Mouse (Mus musculus) CH12.LX (cell line): Measurements from ENCODE around the gene Agxt. TPM values are rescaled to one million over a fixed set of nuclear protein-coding genes. Genes with fewer than 3 reads are reported as not detected.

ENCODE experiments used
- DNase-seq: peaks from one replicate; pipeline ENCODE4 v3.0.0-alpha.2; 2013; ENCODE audit errors: extremely low read depth
- H3K27ac ChIP-seq: 2 replicates; pipeline ENCODE4 v1.5.1; 2012; ENCODE audit warnings: low read depth, mild to moderate bottlenecking, control low read depth, moderate library complexity; ENCODE audit not compliant: insufficient read depth
- H3K27me3 ChIP-seq: replicated peaks from 2 replicates; pipeline ENCODE3; 2012; ENCODE audit warnings: inconsistent platforms
- H3K36me3 ChIP-seq, 2 experiments: replicated peaks in 1 of 2; 2 replicates each; pipeline versions ENCODE3 to v1.6.1; 2012; ENCODE audit warnings: inconsistent platforms in 1 of 2, low read length in 1 of 2, mild to moderate bottlenecking in 1 of 2, mixed read lengths in 1 of 2, moderate library complexity in 1 of 2; ENCODE audit not compliant: control insufficient read depth in 1 of 2, insufficient read depth in 1 of 2
- H3K4me1 ChIP-seq, 2 experiments: 2 replicates each; pipeline ENCODE4 v1.6.1; 2012; ENCODE audit warnings: inconsistent platforms in 1 of 2, moderate library complexity in 1 of 2; ENCODE audit not compliant: insufficient read depth in 2 of 2, control insufficient read depth in 1 of 2
- H3K4me2 ChIP-seq: 2 replicates; pipeline ENCODE4 v1.6.1; 2012; ENCODE audit warnings: low read depth, mild to moderate bottlenecking, control low read depth; ENCODE audit not compliant: poor library complexity, insufficient read depth, severe bottlenecking
- H3K4me3 ChIP-seq, 3 experiments: fragments of 150-350 bp in 1 of 3; sonication (generic) in 1 of 3; replicated peaks in 1 of 3; 2 replicates each; pipeline versions ENCODE3 to v1.5.1; 2011 to 2012; ENCODE audit warnings: low read depth in 2 of 3, low read length in 2 of 3, mild to moderate bottlenecking in 2 of 3, moderate library complexity in 2 of 3, control low read depth in 1 of 3, improper control_type of control experiment in 1 of 3, inconsistent platforms in 1 of 3, mixed read lengths in 1 of 3; ENCODE audit not compliant: poor library complexity in 1 of 3
- H3K79me2 ChIP-seq: replicated peaks from 2 replicates; pipeline ENCODE4 v1.6.1; 2012; ENCODE audit warnings: mild to moderate bottlenecking, moderate library complexity; ENCODE audit not compliant: control insufficient read depth, poor library complexity, insufficient read depth, severe bottlenecking; ENCODE audit errors: extremely low read depth
- H3K9ac ChIP-seq: 2 replicates; pipeline ENCODE4 v1.6.1; 2012; ENCODE audit warnings: low read depth, mild to moderate bottlenecking, control low read depth, moderate library complexity; ENCODE audit not compliant: insufficient read depth
- H3K9me3 ChIP-seq: replicated peaks from 2 replicates; pipeline ENCODE3; 2012; ENCODE audit warnings: low read length, inconsistent platforms, mixed read lengths
- E2F4 ChIP-seq: IDR thresholded peaks from 2 replicates; pipeline ENCODE4 v1.6.1; 2011; ENCODE audit warnings: low read depth, low read length, improper control_type of control experiment; ENCODE audit not compliant: insufficient replicate concordance
- EP300 ChIP-seq: IDR thresholded peaks from 2 replicates; pipeline ENCODE4 v1.6.1; 2011; ENCODE audit warnings: low read length, improper control_type of control experiment
- ETS1 ChIP-seq: conservative IDR thresholded peaks from 2 replicates; pipeline ENCODE4 v1.6.1; 2012; ENCODE audit warnings: low read depth, mild to moderate bottlenecking, inconsistent platforms, low read length, improper control_type of control experiment, moderate library complexity
- GABPA ChIP-seq: IDR thresholded peaks from 2 replicates; pipeline ENCODE4 v1.6.1; 2012; ENCODE audit warnings: low read depth, low read length, improper control_type of control experiment, inconsistent platforms; ENCODE audit not compliant: insufficient replicate concordance
- JUN ChIP-seq: IDR thresholded peaks from 2 replicates; pipeline ENCODE4 v1.6.1; 2011; ENCODE audit warnings: low read depth, mild to moderate bottlenecking, low read length, improper control_type of control experiment, moderate library complexity; ENCODE audit not compliant: insufficient read depth
- MAFK ChIP-seq: IDR thresholded peaks from 2 replicates; pipeline ENCODE4 v1.6.1; 2011; ENCODE audit warnings: low read length, improper control_type of control experiment; ENCODE audit not compliant: insufficient replicate concordance
- MAX ChIP-seq: IDR thresholded peaks from 2 replicates; pipeline ENCODE4 v1.6.1; 2011; ENCODE audit warnings: low read length, improper control_type of control experiment
- MEF2A ChIP-seq: IDR thresholded peaks from 2 replicates; pipeline ENCODE4 v1.6.1; 2014; ENCODE audit warnings: low read depth, mild to moderate bottlenecking, inconsistent platforms, low read length, improper control_type of control experiment, borderline replicate concordance
- NELFE ChIP-seq: IDR thresholded peaks from 2 replicates; pipeline ENCODE4 v1.6.1; 2011; ENCODE audit warnings: low read depth, low read length, improper control_type of control experiment
- NRF1 ChIP-seq: IDR thresholded peaks from 2 replicates; pipeline ENCODE4 v1.6.1; 2014; ENCODE audit warnings: low read depth, mild to moderate bottlenecking, inconsistent platforms, low read length, improper control_type of control experiment, moderate library complexity
- PAX5 ChIP-seq: IDR thresholded peaks from 2 replicates; pipeline ENCODE4 v1.6.1; 2012; ENCODE audit warnings: low read length, inconsistent platforms, mixed read lengths
- POLR2A ChIP-seq: IDR thresholded peaks from 2 replicates; pipeline ENCODE4 v1.6.1; 2011; ENCODE audit warnings: low read depth, mild to moderate bottlenecking, improper control_type of control experiment, low read length
- POLR2AphosphoS2 ChIP-seq: IDR thresholded peaks from 2 replicates; pipeline ENCODE4 v1.6.1; 2011; ENCODE audit warnings: low read depth, low read length, improper control_type of control experiment
- RCOR1 ChIP-seq: conservative IDR thresholded peaks from 2 replicates; pipeline ENCODE4 v1.6.1; 2012; ENCODE audit warnings: low read depth, mild to moderate bottlenecking, inconsistent platforms, low read length, improper control_type of control experiment
- TBP ChIP-seq: conservative IDR thresholded peaks from 2 replicates; pipeline ENCODE4 v1.6.1; 2011; ENCODE audit warnings: low read depth, low read length, improper control_type of control experiment
- UBTF ChIP-seq: IDR thresholded peaks from 2 replicates; pipeline ENCODE4 v1.6.1; 2012; ENCODE audit warnings: low read depth, mild to moderate bottlenecking, inconsistent platforms, low read length, improper control_type of control experiment, moderate library complexity
- USF2 ChIP-seq: conservative IDR thresholded peaks from 2 replicates; pipeline ENCODE4 v1.6.1; 2011; ENCODE audit warnings: low read depth, low read length, improper control_type of control experiment
- ZC3H11A ChIP-seq: IDR thresholded peaks from 2 replicates; pipeline ENCODE4 v1.6.1; 2012; ENCODE audit warnings: low read depth, mild to moderate bottlenecking, inconsistent platforms, low read length, improper control_type of control experiment
- ZMIZ1 ChIP-seq: IDR thresholded peaks from 2 replicates; pipeline ENCODE4 v1.6.1; 2012; ENCODE audit warnings: low read depth, mild to moderate bottlenecking, inconsistent platforms, low read length, improper control_type of control experiment
- ZNF384 ChIP-seq: IDR thresholded peaks from 2 replicates; pipeline ENCODE4 v1.6.1; 2012; ENCODE audit warnings: low read depth, low read length, improper control_type of control experiment, inconsistent platforms
- dilution Hi-C: fragments of 300-500 bp; cut with MboI; formaldehyde crosslinking; loops from 2 replicates; pipeline ENCODE4 v1.14.3; 2020; ENCODE audit warnings: low sequenced_read_pairs; ENCODE audit not compliant: extremely low pct_unique_long_range_greater_than_20kb, extremely low pct_ligation_motif_present
- in situ Hi-C: fragments of 300-500 bp; cut with MboI; formaldehyde crosslinking; loops from 3 replicates; pipeline ENCODE4 v1.14.3; 2019; ENCODE audit warnings: low sequenced_read_pairs, low pct_ligation_motif_present, low pct_unique_long_range_greater_than_20kb, mixed read lengths
- polyA plus RNA-seq: library from polyadenylated mRNA; unstranded; fragments of >175 nt; gene quantifications from 2 replicates; pipeline ENCODE4 v1.2.1, GENCODE M21; 2012; ENCODE audit warnings: low read depth; ENCODE audit not compliant: insufficient read length
- total RNA-seq, 2 experiments: library from RNA; depleted of rRNA; stranded (reverse); fragments of 300-350 nt in 1 of 2; fragments of >200 nt in 1 of 2; gene quantifications; 2 replicates each; pipeline ENCODE4 v1.2.3; 2012 to 2014

Gene Agxt
- total and polyA plus RNA-seq, 3 experiments, result not detected

GRCm38 (mm10) chr1:93175849-93176248 lies 40.8 kb downstream of the Agxt start:
- H3K27me3 ChIP-seq, result peaks cover 93% of the 10 kb centered on the region
- H3K4me3 ChIP-seq, result no peak overlapping the region
- H3K27ac ChIP-seq, result no peak overlapping the region
- H3K9ac ChIP-seq, result no peak overlapping the region
- dilution Hi-C loops, result no loop called here
- H3K79me2 ChIP-seq, result no peaks in the 10 kb centered on the region
- no peak overlapping the region for H3K4me2 ChIP-seq
- H3K4me1 ChIP-seq, result 0 out of 4 replicates have a peak, but pooled peaks cover 0 to 4% of the 10 kb centered on the region in 2 experiments
- no peak for DNase-seq
- TF ChIP-seq JUN (no peak), USF2 (no peak), POLR2AphosphoS2 (no peak), ZNF384 (no peak), NELFE (no peak), RCOR1 (no peak), GABPA (no peak), ZC3H11A (no peak), EP300 (no peak), PAX5 (no peak), MAX (no peak), MEF2A (no peak), E2F4 (no peak), NRF1 (no peak), TBP (no peak), ZMIZ1 (no peak)
- H3K36me3 ChIP-seq, result no peaks in the 10 kb centered on the region
- in situ Hi-C loops, result loop anchor here (25.0 kb wide), 1 partner anchor 536 kb away; no protein-coding TSS in a partner anchor
- no peaks in the 10 kb centered on the region for H3K9me3 ChIP-seq

DNA sequence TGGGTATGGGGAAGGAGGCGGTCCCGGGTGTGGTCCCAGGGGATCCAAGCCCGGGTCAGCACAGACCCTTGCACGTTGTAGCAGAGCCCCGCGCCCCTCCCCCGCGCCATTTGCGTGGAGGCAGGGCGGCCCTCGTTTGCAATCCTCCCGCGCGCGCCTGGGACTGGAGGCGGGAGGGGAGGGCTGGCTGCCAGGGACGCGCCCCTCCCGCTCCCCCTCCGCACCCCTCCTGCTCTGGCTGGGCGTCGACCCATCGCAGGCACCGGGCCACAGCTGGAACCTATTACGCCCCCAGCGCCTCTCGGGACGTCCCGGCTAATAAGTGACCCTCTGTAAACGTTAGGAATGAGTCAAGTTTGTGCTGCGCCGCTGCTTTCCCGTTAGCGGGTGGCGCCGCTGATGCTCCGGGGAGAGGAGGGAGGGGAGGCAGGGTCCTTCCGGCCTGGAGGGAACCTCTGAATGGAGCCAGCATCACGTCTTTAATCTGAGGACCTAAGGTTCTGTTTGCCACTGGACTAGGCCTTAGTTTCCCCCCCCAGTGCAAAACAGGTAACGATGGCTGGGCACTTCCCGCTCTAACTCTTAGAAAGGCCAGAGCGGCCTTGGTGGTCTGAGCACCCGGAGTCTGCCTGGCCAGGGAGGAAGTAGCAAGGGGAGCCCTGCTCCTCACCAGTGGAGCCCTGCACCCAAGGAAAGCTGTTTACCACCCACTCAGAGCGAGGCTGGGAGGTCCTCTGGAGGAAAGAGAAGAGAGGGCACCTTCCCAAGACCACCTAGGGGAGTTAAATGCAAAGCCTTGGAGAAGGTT lies 41.7 kb downstream of the Agxt start:
- no peak overlapping the region for H3K27ac ChIP-seq
- 0 out of 4 replicates have a peak, but pooled peaks cover 0 to 4% of the 10 kb centered on the region in 2 experiments for H3K4me1 ChIP-seq
- H3K79me2 ChIP-seq, result no peaks in the 10 kb centered on the region
- no peak for DNase-seq
- in situ Hi-C loops, result loop anchor here (25.0 kb wide), 1 partner anchor 536 kb away; no protein-coding TSS in a partner anchor
- peak overlapping the region in 1 of 3 experiments; percentile 12 for H3K4me3 ChIP-seq
- TF ChIP-seq MAFK (no peak), UBTF (no peak), E2F4 (no peak), POLR2A (no peak), ETS1 (no peak), TBP (no peak), MAX (no peak), RCOR1 (no peak)
- no peaks in the 10 kb centered on the region for H3K36me3 ChIP-seq
- no peak overlapping the region for H3K9ac ChIP-seq
- H3K27me3 ChIP-seq, result peaks cover 94% of the 10 kb centered on the region
- dilution Hi-C loops, result no loop called here
- H3K4me2 ChIP-seq, result peak overlapping the region; percentile 4
- H3K9me3 ChIP-seq, result no peaks in the 10 kb centered on the region
